Mouse (Mus musculus) heart, embryonic 16.5 days (tissue): ENCODE measurements around the gene Grk4. TPM values are rescaled to one million over a fixed set of nuclear protein-coding genes. Genes with fewer than 3 reads are reported as not detected.
"Not testable (repeated sequence)": the region's sequence is repeated elsewhere in the genome, so short reads cannot be mapped to it uniquely, and the experiment has no call there.

Experiments
- ATAC-seq: fragments of 200-750 bp; cut with Nextera tagmentation; replicated peaks from 2 replicates; pipeline ENCODE4 v1.8.0; 2017; ENCODE audit warnings: moderate number of reproducible peaks; ENCODE audit not compliant: insufficient read depth, low FRiP score; ENCODE audit errors: extremely low read depth
- H3K27ac ChIP-seq: fragments of 300-500 bp; sonication (generic); 2 replicates; pipeline ENCODE4 v1.5.1; 2014; ENCODE audit warnings: mild to moderate bottlenecking, low read length, control low read depth, moderate library complexity
- H3K27me3 ChIP-seq: fragments of 300-500 bp; sonication (generic); 2 replicates; pipeline ENCODE4 v1.6.1; 2014; ENCODE audit warnings: low read length, mixed read lengths; ENCODE audit not compliant: control insufficient read depth, insufficient read depth
- H3K36me3 ChIP-seq: fragments of 300-500 bp; sonication (generic); 2 replicates; pipeline ENCODE4 v1.6.1; 2014; ENCODE audit not compliant: control insufficient read depth, insufficient read depth
- H3K4me1 ChIP-seq: fragments of 300-500 bp; sonication (generic); 2 replicates; pipeline ENCODE4 v1.6.1; 2014; ENCODE audit warnings: low read length, mixed read lengths; ENCODE audit not compliant: control insufficient read depth, insufficient read depth
- H3K4me2 ChIP-seq: fragments of 300-500 bp; sonication (generic); 2 replicates; pipeline ENCODE4 v1.6.1; 2014; ENCODE audit warnings: low read depth, mild to moderate bottlenecking, control low read depth, low read length
- H3K4me3 ChIP-seq: fragments of 300-500 bp; sonication (generic); 2 replicates; pipeline ENCODE4 v1.5.1; 2014; ENCODE audit warnings: mild to moderate bottlenecking, control low read depth, low read length
- H3K9ac ChIP-seq: fragments of 300-500 bp; sonication (generic); 2 replicates; pipeline ENCODE4 v1.6.1; 2014; ENCODE audit warnings: low read length, control low read depth
- H3K9me3 ChIP-seq: fragments of 300-500 bp; sonication (generic); replicated peaks from 2 replicates; pipeline ENCODE4 v1.6.1; 2016; ENCODE audit warnings: low read length; ENCODE audit not compliant: control insufficient read depth
- WGBS: fragments of 180-500 bp; shearing (Covaris S2); extraction: QIAGEN DNeasy Blood & Tissue Kit; methylation state at CpG from one replicate; pipeline ENCODE4 v1.1.7; 2014; 5-methylcytosine and 5-hydroxymethylcytosine counted together
- polyA plus RNA-seq: library from polyadenylated mRNA; unstranded; fragments of >200 nt; fragmentation: Nextera tagmentation; extraction: Ambion mirVana; gene quantifications from 2 replicates; pipeline ENCODE4 v1.2.1, GENCODE M21; 2015

Grk4 gene
- polyA plus RNA-seq, 1 experiment from 2014 or later, result 2.2 TPM

DNA sequence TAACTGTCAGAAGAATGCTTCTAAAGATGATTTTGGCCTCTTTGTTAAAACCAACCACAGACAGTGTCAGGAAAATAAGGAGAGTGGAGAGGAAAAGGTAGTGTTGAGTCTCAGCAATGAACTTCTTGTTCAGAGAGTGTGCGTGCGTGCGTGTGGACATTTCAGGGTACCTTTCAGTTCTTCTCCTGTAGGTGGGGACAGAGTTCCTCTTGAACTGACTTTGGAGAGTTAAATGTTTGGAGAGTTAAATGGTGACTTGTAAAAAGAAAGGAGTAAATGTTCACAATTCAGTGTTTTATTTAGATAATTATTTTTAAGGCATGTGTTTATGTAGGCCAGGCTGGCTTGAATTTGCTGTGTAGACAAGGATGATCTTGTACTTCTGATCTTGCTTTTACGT is 10.1 kb downstream of the Grk4 start:
- WGBS, result 81% methylated on average over 4 of the region's 4 CpGs
- H3K4me3 ChIP-seq, result no peak overlapping the region
- no peak overlapping the region for H3K9ac ChIP-seq
- H3K4me1 ChIP-seq, result no peaks in the 10 kb centered on the region
- no peak for ATAC-seq
- H3K27ac ChIP-seq, result no peak overlapping the region
- no peaks in the 10 kb centered on the region for H3K27me3 ChIP-seq
- no peak overlapping the region for H3K4me2 ChIP-seq
- 0 out of 2 replicates have a peak, but pooled peaks cover 7% of the 10 kb centered on the region for H3K36me3 ChIP-seq
- H3K9me3 ChIP-seq, result no peaks in the 10 kb centered on the region

DNA sequence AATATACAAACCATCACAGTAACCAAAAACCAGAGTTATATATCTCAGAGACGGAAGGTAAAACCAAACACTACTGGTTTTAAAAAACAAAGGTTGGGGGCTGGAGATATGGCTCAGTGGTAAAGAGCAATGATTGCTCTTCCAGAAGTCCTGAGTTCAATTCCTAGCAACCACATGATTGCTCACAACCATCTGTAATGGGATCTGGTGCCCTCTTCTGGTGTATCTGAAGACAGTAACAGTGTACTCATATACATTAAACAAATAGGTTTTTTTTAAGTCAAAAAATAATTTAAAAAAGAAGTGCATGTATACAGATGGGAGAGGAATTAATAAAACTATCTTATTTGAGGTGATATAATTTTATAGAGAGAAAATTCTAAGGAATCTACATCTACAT is 29.7 kb downstream of the Grk4 start:
- Histone ChIP-seq H3K4me1 (no peaks in the 10 kb centered on the region), H3K27ac (no peak overlapping the region), H3K9me3 (0 out of 2 replicates have a peak, but pooled peaks cover 2% of the 10 kb centered on the region), H3K4me2 (no peak overlapping the region), H3K36me3 (no peaks in the 10 kb centered on the region), H3K9ac (no peak overlapping the region), H3K27me3 (no peaks in the 10 kb centered on the region), H3K4me3 (no peak overlapping the region)
- 87% methylated on average over 1 of the region's 1 CpGs for WGBS
- ATAC-seq, result no peak

GRCm38 (mm10) chr5:34692782-34693181 is 32.6 kb downstream of the Grk4 start:
- H3K4me3 ChIP-seq, result no peak overlapping the region
- no peak overlapping the region for H3K9ac ChIP-seq
- H3K36me3 ChIP-seq, result no peaks in the 10 kb centered on the region
- H3K4me1 ChIP-seq, result no peaks in the 10 kb centered on the region
- H3K4me2 ChIP-seq, result no peak overlapping the region
- H3K27me3 ChIP-seq, result no peaks in the 10 kb centered on the region
- no peak for ATAC-seq
- 57% methylated on average over 2 of the region's 2 CpGs for WGBS
- 0 out of 2 replicates have a peak, but pooled peaks cover 2% of the 10 kb centered on the region for H3K9me3 ChIP-seq
- H3K27ac ChIP-seq, result no peak overlapping the region

DNA sequence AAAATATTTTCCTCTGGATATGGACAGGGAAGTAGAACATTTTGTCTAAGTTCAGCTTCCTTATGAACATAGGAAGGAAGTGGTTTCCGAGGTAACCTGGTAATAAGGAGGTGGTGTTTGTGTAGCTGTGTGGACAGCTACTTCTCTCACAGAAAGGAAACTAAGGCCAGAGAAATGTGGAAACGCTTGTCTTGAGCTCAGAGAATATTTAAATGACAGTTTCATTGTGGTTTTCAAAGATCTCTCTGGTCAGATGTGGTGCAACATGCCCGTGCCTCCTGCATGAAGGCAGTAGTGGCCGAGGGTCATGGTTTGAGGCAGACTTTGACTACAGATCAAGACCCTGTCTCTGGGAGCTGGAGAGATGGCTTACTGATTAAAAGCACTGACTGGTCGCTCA is 35.3 kb downstream of the Grk4 start:
- Histone ChIP-seq H3K27me3 (no peaks in the 10 kb centered on the region), H3K27ac (no peak overlapping the region), H3K36me3 (no peaks in the 10 kb centered on the region), H3K4me3 (no peak overlapping the region), H3K4me2 (no peak overlapping the region), H3K4me1 (no peaks in the 10 kb centered on the region), H3K9ac (no peak overlapping the region), H3K9me3 (no peaks in the 10 kb centered on the region)
- no peak for ATAC-seq
- whole genome bisulfite sequencing, result 64% methylated on average over 5 of the region's 5 CpGs

- no peak overlapping the region for H3K27ac ChIP-seq
- no peaks in the 10 kb centered on the region for H3K27me3 ChIP-seq
- no peaks in the 10 kb centered on the region for H3K9me3 ChIP-seq
- no peaks in the 10 kb centered on the region for H3K36me3 ChIP-seq
- no peaks in the 10 kb centered on the region for H3K4me1 ChIP-seq
- no peak overlapping the region for H3K4me3 ChIP-seq
- WGBS, result 86% methylated on average over 1 of the region's 1 CpGs
- no peak overlapping the region for H3K9ac ChIP-seq
- no peak for ATAC-seq
- H3K4me2 ChIP-seq, result no peak overlapping the region
Observed at GRCm38 (mm10) chr5:34708436-34708835, 48.3 kb downstream of the Grk4 start.

- H3K4me3 ChIP-seq, H3K27ac ChIP-seq, H3K4me1 ChIP-seq, H3K36me3 ChIP-seq, H3K4me2 ChIP-seq, ATAC-seq, H3K9ac ChIP-seq, H3K9me3 ChIP-seq, H3K27me3 ChIP-seq: not testable (repeated sequence)
- WGBS, result 68% methylated on average over 3 of the region's 3 CpGs
Observed at GRCm38 (mm10) chr5:34714371-34714770, 54.2 kb downstream of the Grk4 start.

- WGBS, result 75% methylated on average over 5 of the region's 5 CpGs
Observed at GRCm38 (mm10) chr5:34714816-34715215, 54.6 kb downstream of the Grk4 start.

DNA sequence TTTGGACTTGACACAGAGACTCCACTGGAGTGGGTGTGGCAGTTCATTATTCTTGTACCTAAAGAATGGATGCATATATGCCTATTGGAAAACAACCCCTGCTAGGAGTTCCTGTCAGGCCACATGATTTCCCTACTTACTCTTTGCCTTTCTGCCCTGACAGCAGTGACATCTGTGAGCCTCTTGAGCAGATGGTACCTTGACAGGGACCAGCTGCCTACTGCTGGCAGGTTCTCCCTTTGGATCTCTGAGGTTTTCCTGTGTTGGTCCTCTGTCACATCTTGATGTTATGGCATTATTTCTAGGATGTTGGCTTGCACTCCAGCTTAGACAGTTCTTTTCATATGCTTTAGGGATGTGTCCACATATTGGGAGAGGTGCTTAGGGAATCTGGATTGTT is 69.0 kb downstream of the Grk4 start:
- ATAC-seq, result no peak
- Histone ChIP-seq H3K4me3 (no peak overlapping the region), H3K36me3 (no peaks in the 10 kb centered on the region), H3K4me2 (no peak overlapping the region), H3K27ac (no peak overlapping the region), H3K9ac (no peak overlapping the region), H3K9me3 (no peaks in the 10 kb centered on the region), H3K27me3 (no peaks in the 10 kb centered on the region), H3K4me1 (peaks cover 3% of the 10 kb centered on the region)

More at GRCm38 (mm10) chr5:34714816-34715215, 54.6 kb downstream of the Grk4 start:
- Histone ChIP-seq H3K4me3 (no peak overlapping the region), H3K9ac (no peak overlapping the region), H3K9me3 (no peaks in the 10 kb centered on the region), H3K4me2 (no peak overlapping the region), H3K36me3 (no peaks in the 10 kb centered on the region), H3K27ac (no peak overlapping the region), H3K4me1 (no peaks in the 10 kb centered on the region), H3K27me3 (no peaks in the 10 kb centered on the region)
- no peak for ATAC-seq

GRCm38 (mm10) chr5:34730255-34730654 is 70.1 kb downstream of the Grk4 start:
- Histone ChIP-seq H3K9ac (no peak overlapping the region), H3K4me1 (peaks cover 3% of the 10 kb centered on the region), H3K4me2 (no peak overlapping the region), H3K27me3 (no peaks in the 10 kb centered on the region), H3K9me3 (no peaks in the 10 kb centered on the region), H3K27ac (no peak overlapping the region), H3K4me3 (no peak overlapping the region), H3K36me3 (no peaks in the 10 kb centered on the region)
- no peak for ATAC-seq
- WGBS, result 16% methylated on average over 1 of the region's 1 CpGs

DNA sequence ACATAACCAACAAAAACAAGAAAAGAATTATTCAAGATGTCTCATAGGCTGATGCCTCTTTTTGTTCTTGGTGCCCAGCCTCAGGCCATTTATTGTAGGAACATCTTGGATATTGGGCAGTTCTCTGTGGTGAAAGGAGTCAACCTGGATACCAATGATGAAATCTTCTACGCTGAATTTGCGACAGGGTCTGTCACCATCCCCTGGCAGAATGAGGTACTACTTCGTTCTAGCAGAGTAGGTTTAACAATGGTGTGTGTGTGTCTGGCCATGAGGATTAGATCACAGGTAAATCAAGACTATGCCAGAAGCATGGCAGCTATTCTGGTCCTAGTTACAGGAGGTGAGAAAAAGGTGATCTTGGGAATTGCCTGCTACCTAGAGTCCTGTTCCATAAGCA is 91.3 kb downstream of the Grk4 start:
- Histone ChIP-seq H3K27ac (no peak overlapping the region), H3K4me3 (no peak overlapping the region), H3K9me3 (no peaks in the 10 kb centered on the region), H3K4me1 (no peaks in the 10 kb centered on the region), H3K36me3 (no peaks in the 10 kb centered on the region), H3K27me3 (no peaks in the 10 kb centered on the region), H3K9ac (no peak overlapping the region), H3K4me2 (no peak overlapping the region)
- ATAC-seq, result no peak
- 59% methylated on average over 3 of the region's 3 CpGs for WGBS
